Mouse (Mus musculus) MEL (cell line): ENCODE measurements around the gene Colca2. TPM values are rescaled to one million over a fixed set of nuclear protein-coding genes. Genes with fewer than 3 reads are reported as not detected.

Experiments used
- DNase-seq: peaks from one replicate; pipeline ENCODE4 v3.0.0; 2011; ENCODE audit warnings: low read depth, low spot score
- H3K27ac ChIP-seq: 2 replicates; pipeline ENCODE4 v1.5.1; 2012; ENCODE audit warnings: low read depth, mild to moderate bottlenecking, control low read depth, low read length, moderate library complexity; ENCODE audit not compliant: control insufficient read depth
- H3K27me3 ChIP-seq, 2 experiments: fragments of 150-350 bp in 1 of 2; sonication (generic) in 1 of 2; 2 replicates each; pipeline ENCODE4 v1.6.1; 2012; ENCODE audit warnings: low read length in 2 of 2, mild to moderate bottlenecking in 2 of 2, improper control_type of control experiment in 1 of 2, moderate library complexity in 1 of 2; ENCODE audit not compliant: insufficient read depth in 2 of 2, control insufficient read depth in 1 of 2
- H3K36me3 ChIP-seq, 2 experiments: 2 replicates each; pipeline ENCODE4 v1.6.1; 2012 to 2014; ENCODE audit warnings: low read length in 2 of 2, improper control_type of control experiment in 1 of 2, inconsistent platforms in 1 of 2, mild to moderate bottlenecking in 1 of 2; ENCODE audit not compliant: insufficient read depth in 2 of 2, control insufficient read depth in 1 of 2
- H3K4me1 ChIP-seq, 2 experiments: fragments of 150-350 bp in 1 of 2; sonication (generic) in 1 of 2; 2 replicates each; pipeline ENCODE4 v1.6.1; 2012; ENCODE audit warnings: low read length in 2 of 2, improper control_type of control experiment in 1 of 2, mild to moderate bottlenecking in 1 of 2; ENCODE audit not compliant: insufficient read depth in 2 of 2, control insufficient read depth in 1 of 2
- H3K4me3 ChIP-seq, 2 experiments: fragments of 150-350 bp in 1 of 2; sonication (generic) in 1 of 2; 2 replicates each; pipeline ENCODE4 v1.5.1; 2012; ENCODE audit warnings: low read depth in 2 of 2, low read length in 2 of 2, mild to moderate bottlenecking in 2 of 2, moderate library complexity in 2 of 2, control low read depth in 1 of 2, improper control_type of control experiment in 1 of 2; ENCODE audit not compliant: control insufficient read depth in 1 of 2, insufficient read depth in 1 of 2
- H3K79me2 ChIP-seq: 2 replicates; pipeline ENCODE4 v1.6.1; 2012; ENCODE audit warnings: mild to moderate bottlenecking, low read length, moderate library complexity; ENCODE audit not compliant: control insufficient read depth, poor library complexity, insufficient read depth
- H3K9ac ChIP-seq: 2 replicates; pipeline ENCODE4 v1.6.1; 2012; ENCODE audit warnings: low read depth, mild to moderate bottlenecking, control low read depth, low read length, moderate library complexity; ENCODE audit not compliant: control insufficient read depth, poor library complexity, severe bottlenecking
- H3K9me3 ChIP-seq: fragments of 150-350 bp; sonication (generic); replicated peaks from 2 replicates; pipeline ENCODE4 v1.6.1; 2012; ENCODE audit warnings: mild to moderate bottlenecking, low read length, improper control_type of control experiment, moderate library complexity; ENCODE audit not compliant: insufficient read depth
- EP300 ChIP-seq, 2 experiments: IDR thresholded peaks; 2 replicates each; pipeline ENCODE4 v1.6.1; 2011; ENCODE audit warnings: improper control_type of control experiment in 2 of 2, low read length in 2 of 2, low read depth in 1 of 2, mild to moderate bottlenecking in 1 of 2
- GATA1 ChIP-seq: IDR thresholded peaks from 2 replicates; pipeline ENCODE4 v1.6.1; 2011; ENCODE audit warnings: low read depth, low read length, improper control_type of control experiment
- HCFC1 ChIP-seq: IDR thresholded peaks from 2 replicates; pipeline ENCODE4 v1.6.1; 2012; ENCODE audit warnings: low read depth, mild to moderate bottlenecking, inconsistent platforms, low read length, improper control_type of control experiment, moderate library complexity
- JUND ChIP-seq: IDR thresholded peaks from 2 replicates; pipeline ENCODE4 v1.6.1; 2011; ENCODE audit warnings: low read depth, mild to moderate bottlenecking, improper control_type of control experiment, low read length
- KAT2A ChIP-seq: conservative IDR thresholded peaks from 2 replicates; pipeline ENCODE4 v1.6.1; 2012; ENCODE audit warnings: low read depth, low read length, improper control_type of control experiment, inconsistent platforms
- MAFK ChIP-seq: IDR thresholded peaks from 2 replicates; pipeline ENCODE4 v1.6.1; 2011; ENCODE audit warnings: low read depth, mild to moderate bottlenecking, low read length, improper control_type of control experiment, borderline replicate concordance
- MXI1 ChIP-seq: IDR thresholded peaks from 2 replicates; pipeline ENCODE4 v1.6.1; 2011; ENCODE audit warnings: mild to moderate bottlenecking, low read depth, low read length, improper control_type of control experiment
- MYB ChIP-seq: IDR thresholded peaks from 2 replicates; pipeline ENCODE4 v1.6.1; 2011; ENCODE audit warnings: mild to moderate bottlenecking, low read depth, low read length, improper control_type of control experiment
- NELFE ChIP-seq: IDR thresholded peaks from 2 replicates; pipeline ENCODE4 v1.6.1; 2011; ENCODE audit warnings: low read depth, low read length, improper control_type of control experiment
- NRF1 ChIP-seq: IDR thresholded peaks from 2 replicates; pipeline ENCODE4 v1.6.1; 2014; ENCODE audit warnings: low read depth, mild to moderate bottlenecking, inconsistent platforms, low read length, improper control_type of control experiment, moderate library complexity; ENCODE audit not compliant: poor library complexity, insufficient read depth, severe bottlenecking
- POLR2A ChIP-seq, 2 experiments: IDR thresholded peaks; 2 replicates each; pipeline ENCODE4 v1.6.1; 2011 to 2012; ENCODE audit warnings: low read length in 2 of 2, mild to moderate bottlenecking in 2 of 2, control low read depth in 1 of 2, improper control_type of control experiment in 1 of 2, low read depth in 1 of 2, moderate library complexity in 1 of 2; ENCODE audit not compliant: control insufficient read depth in 1 of 2, insufficient read depth in 1 of 2, poor library complexity in 1 of 2
- RAD21 ChIP-seq: IDR thresholded peaks from 2 replicates; pipeline ENCODE4 v1.6.1; 2011; ENCODE audit warnings: mild to moderate bottlenecking, low read depth, low read length, improper control_type of control experiment
- RCOR1 ChIP-seq: IDR thresholded peaks from 2 replicates; pipeline ENCODE4 v1.6.1; 2012; ENCODE audit warnings: low read depth, mild to moderate bottlenecking, inconsistent platforms, low read length, improper control_type of control experiment
- SIN3A ChIP-seq: IDR thresholded peaks from 2 replicates; pipeline ENCODE4 v1.6.1; 2012; ENCODE audit warnings: low read length, improper control_type of control experiment, inconsistent platforms
- TBP ChIP-seq: IDR thresholded peaks from 2 replicates; pipeline ENCODE4 v1.8.0; 2011; ENCODE audit warnings: low read depth, low read length, improper control_type of control experiment
- UBTF ChIP-seq: IDR thresholded peaks from 2 replicates; pipeline ENCODE4 v1.6.1; 2012; ENCODE audit warnings: low read depth, mild to moderate bottlenecking, inconsistent platforms, low read length, improper control_type of control experiment, moderate library complexity, borderline replicate concordance; ENCODE audit not compliant: insufficient read depth
- USF2 ChIP-seq, 2 experiments: IDR thresholded peaks; 2 replicates each; pipeline ENCODE4 v1.6.1; 2011 to 2012; ENCODE audit warnings: improper control_type of control experiment in 2 of 2, low read length in 2 of 2, borderline replicate concordance in 1 of 2, inconsistent platforms in 1 of 2, low read depth in 1 of 2, mild to moderate bottlenecking in 1 of 2; ENCODE audit not compliant: insufficient read depth in 1 of 2
- polyA plus RNA-seq, 2 experiments: library from polyadenylated mRNA; stranded (reverse) in 1 of 2; unstranded in 1 of 2; fragments of >175 nt in 1 of 2; fragments of >200 nt in 1 of 2; gene quantifications; 2 replicates each; pipeline versions ENCODE4 v1.2.1 to v1.2.4; 2012; ENCODE audit warnings: low replicate concordance in 2 of 2, low read depth in 1 of 2; ENCODE audit not compliant: insufficient read length in 2 of 2, insufficient read depth in 1 of 2, missing spikeins in 1 of 2
- total RNA-seq: library from RNA; depleted of rRNA; stranded (reverse); fragments of 300-350 nt; gene quantifications from 2 replicates; pipeline ENCODE4 v1.2.3, GENCODE M21; 2012

Colca2 gene
- total and polyA plus RNA-seq, 3 experiments = not detected

DNA sequence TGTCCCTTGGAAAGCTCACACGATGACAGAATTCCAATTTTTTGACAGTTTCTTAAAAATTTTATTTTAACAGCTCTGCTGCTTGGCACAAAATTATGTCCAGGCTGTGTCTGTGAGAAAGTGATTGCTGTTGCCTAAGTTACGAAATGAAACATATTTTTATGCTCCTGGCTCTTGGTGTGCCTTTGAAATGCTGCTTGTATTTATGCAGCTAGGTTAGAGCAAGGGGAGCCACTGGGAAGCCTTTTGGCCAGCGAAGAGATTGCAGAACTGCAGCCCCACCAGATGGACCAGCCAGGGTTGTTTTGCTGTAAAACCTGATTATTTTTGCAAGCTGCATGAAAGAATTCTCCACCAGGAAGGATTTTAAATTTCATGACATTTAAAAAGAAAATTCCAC is 26.8 kb upstream of the Colca2 start:
- H3K27ac ChIP-seq = no peak overlapping the region
- H3K9ac ChIP-seq = no peak overlapping the region
- no peaks in the 10 kb centered on the region for H3K9me3 ChIP-seq
- peaks cover 0 to 6% of the 10 kb centered on the region in 2 experiments; a peak in 2 of 4 replicates for H3K36me3 ChIP-seq
- no peaks in the 10 kb centered on the region; a peak in 1 of 4 replicates for H3K27me3 ChIP-seq
- no peak overlapping the region for H3K4me3 ChIP-seq
- TF ChIP-seq NELFE = no peak
- no peak for DNase-seq
- H3K79me2 ChIP-seq = no peaks in the 10 kb centered on the region
- H3K4me1 ChIP-seq = peaks cover 0 to 5% of the 10 kb centered on the region in 2 experiments; a peak in 3 of 4 replicates

DNA sequence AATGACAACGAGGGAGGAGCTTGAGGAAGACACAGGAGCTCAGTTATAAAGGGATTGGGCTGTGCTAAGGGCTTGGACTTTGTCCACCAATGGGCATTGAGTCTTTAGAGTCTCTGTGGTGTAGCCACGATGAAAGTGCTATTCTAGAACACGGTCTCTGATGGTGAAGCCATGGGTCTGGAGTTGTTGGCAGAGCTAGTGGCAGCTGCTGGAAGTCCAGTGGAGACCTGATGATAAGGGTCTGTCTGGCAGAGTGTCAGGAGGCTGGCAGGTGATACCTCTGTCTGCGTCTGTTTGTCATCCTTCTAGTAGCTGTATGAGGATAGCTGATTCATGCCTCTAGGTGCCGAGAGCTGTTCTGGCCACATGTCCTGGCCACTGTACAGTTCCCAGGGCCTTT is 25.6 kb upstream of the Colca2 start:
- Histone ChIP-seq H3K9ac (no peak overlapping the region), H3K79me2 (no peaks in the 10 kb centered on the region), H3K4me3 (no peak overlapping the region), H3K27ac (no peak overlapping the region), H3K27me3 (peaks cover 0 to 3% of the 10 kb centered on the region in 2 experiments; a peak in 3 of 4 replicates), H3K9me3 (no peaks in the 10 kb centered on the region), H3K36me3 (no peaks in the 10 kb centered on the region), H3K4me1 (no peaks in the 10 kb centered on the region)
- no peak for DNase-seq
- no peak for TF ChIP-seq GATA1
- no peak for TF ChIP-seq MAFK
- TF ChIP-seq RAD21 = no peak

DNA sequence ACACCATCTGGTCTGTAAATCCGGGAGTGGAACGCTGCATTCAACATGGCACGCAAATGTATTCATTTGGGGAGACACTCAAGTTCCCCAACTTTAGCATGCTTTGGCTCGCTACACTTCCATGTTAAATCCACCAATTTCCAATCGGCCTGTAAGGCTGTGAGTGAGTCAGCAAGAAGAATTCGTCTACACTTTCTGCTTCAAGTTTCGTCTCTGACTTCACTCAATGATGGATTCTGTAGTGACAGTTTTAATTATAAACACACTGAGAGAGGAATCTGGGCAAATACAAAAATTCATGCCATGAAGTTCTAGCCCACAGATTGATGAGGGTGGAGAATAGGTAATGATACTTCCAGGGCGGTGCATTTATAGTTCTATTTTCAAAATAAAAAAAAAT is 15.2 kb upstream of the Colca2 start:
- TF ChIP-seq RCOR1 = no peak
- TF ChIP-seq SIN3A = no peak
- no peak for TF ChIP-seq EP300 (IDR thresholded peaks at IDR 0.05; ENCODE audit: low read depth in 1 of 2, low read length in 2 of 2)
- TF ChIP-seq NRF1 = no peak
- TF ChIP-seq MXI1 = no peak
- TF ChIP-seq GATA1 = no peak
- no peak for TF ChIP-seq UBTF
- no peak for TF ChIP-seq POLR2A (IDR thresholded peaks at IDR 0.05; ENCODE audit: control insufficient read depth in 1 of 2, insufficient read depth in 1 of 2, low read depth in 1 of 2, low read length in 2 of 2, poor library complexity in 1 of 2)
- no peak for TF ChIP-seq RAD21
- no peak for TF ChIP-seq MYB
- no peak for TF ChIP-seq KAT2A
- no peak for TF ChIP-seq USF2 (IDR thresholded peaks at IDR 0.05; ENCODE audit: borderline replicate concordance in 1 of 2, insufficient read depth in 1 of 2, low read depth in 1 of 2, low read length in 2 of 2)
- TF ChIP-seq HCFC1 = no peak
- no peak for TF ChIP-seq TBP
- no peak for TF ChIP-seq JUND
- TF ChIP-seq, all 39 proteins: peak for 0
- Histone ChIP-seq H3K4me1 (no peaks in the 10 kb centered on the region), H3K27me3 (peaks cover 6 to 8% of the 10 kb centered on the region in 2 experiments), H3K36me3 (no peaks in the 10 kb centered on the region), H3K79me2 (no peaks in the 10 kb centered on the region), H3K4me3 (no peak overlapping the region), H3K9me3 (no peaks in the 10 kb centered on the region), H3K9ac (no peak overlapping the region), H3K27ac (no peak overlapping the region)
- no peak for DNase-seq
